Mouse (Mus musculus) midbrain, embryonic 13.5 days (tissue): ENCODE results near the gene Cmtm2b. TPM values are rescaled to one million over a fixed set of nuclear protein-coding genes. Genes with fewer than 3 reads are reported as not detected.
"Not testable (repeated sequence)": the region's sequence is repeated elsewhere in the genome, so short reads cannot be mapped to it uniquely, and the experiment has no call there.

ENCODE experiments used
- ATAC-seq: fragments of 200-750 bp; cut with Nextera tagmentation; 2 replicates; pipeline ENCODE4 v1.8.0; 2017; ENCODE audit warnings: mild to moderate bottlenecking, moderate TSS enrichment, moderate library complexity
- H3K27ac ChIP-seq: fragments of 300-500 bp; sonication (generic); 2 replicates; pipeline ENCODE4 v1.5.1; 2015; ENCODE audit warnings: inconsistent platforms, mild to moderate bottlenecking, moderate library complexity
- H3K27me3 ChIP-seq: fragments of 300-500 bp; sonication (generic); 2 replicates; pipeline ENCODE4 v1.6.1; 2015; ENCODE audit warnings: mild to moderate bottlenecking, inconsistent platforms
- H3K36me3 ChIP-seq: fragments of 300-500 bp; sonication (generic); 2 replicates; pipeline ENCODE4 v1.6.1; 2015; ENCODE audit warnings: mild to moderate bottlenecking, inconsistent platforms
- H3K4me1 ChIP-seq: fragments of 300-500 bp; sonication (generic); replicated peaks from 2 replicates; pipeline ENCODE4 v1.6.1; 2015; ENCODE audit warnings: inconsistent platforms
- H3K4me2 ChIP-seq: fragments of 300-500 bp; sonication (generic); replicated peaks from 2 replicates; pipeline ENCODE4 v1.6.1; 2015; ENCODE audit warnings: moderate library complexity, mild to moderate bottlenecking, inconsistent platforms
- H3K4me3 ChIP-seq: fragments of 300-500 bp; sonication (generic); replicated peaks from 2 replicates; pipeline ENCODE4 v1.5.1; 2015; ENCODE audit warnings: mild to moderate bottlenecking, inconsistent platforms
- H3K9ac ChIP-seq: fragments of 300-500 bp; sonication (generic); replicated peaks from 2 replicates; pipeline ENCODE4 v1.6.1; 2015; ENCODE audit warnings: mild to moderate bottlenecking, inconsistent platforms
- H3K9me3 ChIP-seq: fragments of 300-500 bp; sonication (generic); 2 replicates; pipeline ENCODE4 v1.6.1; 2016; ENCODE audit warnings: mild to moderate bottlenecking, inconsistent platforms
- WGBS: fragments of 180-500 bp; shearing (Covaris S2); methylation state at CpG from one replicate; pipeline ENCODE4 v1.1.7; 2015; 5-methylcytosine and 5-hydroxymethylcytosine counted together
- polyA plus RNA-seq: library from polyadenylated mRNA; unstranded; fragments of >200 nt; fragmentation: Nextera tagmentation; extraction: Ambion mirVana; gene quantifications from 2 replicates; pipeline ENCODE4 v1.2.1, GENCODE M21; 2015

Cmtm2b gene
- polyA plus RNA-seq = not detected in 2 replicates

GRCm38 (mm10) chr8:104321930-104322329 is at the start of gene Cmtm2b:
Gene Cmtm2b, plus strand, starts transcription at chr8:104322230.
- H3K4me1 ChIP-seq, H3K27ac ChIP-seq, ATAC-seq, H3K4me3 ChIP-seq, H3K9me3 ChIP-seq, H3K36me3 ChIP-seq, H3K4me2 ChIP-seq, H3K27me3 ChIP-seq, H3K9ac ChIP-seq: not testable (repeated sequence)
- WGBS = 95% methylated on average over 12 of the region's 12 CpGs

- H3K27me3 ChIP-seq, H3K27ac ChIP-seq, H3K9ac ChIP-seq, H3K4me3 ChIP-seq, H3K4me2 ChIP-seq, H3K4me1 ChIP-seq, H3K9me3 ChIP-seq, ATAC-seq, H3K36me3 ChIP-seq: not testable (repeated sequence)
- WGBS = 90% methylated on average over 12 of the region's 12 CpGs
These were observed 28.9 kb upstream of the Cmtm2b start, which contains the start of gene Cmtm2a for GRCm38 (mm10) chr8:104293081-104293480. Gene Cmtm2a, minus strand, starts transcription at chr8:104293181.

- H3K27ac ChIP-seq = no peak overlapping the region
- no peaks in the 10 kb centered on the region for H3K36me3 ChIP-seq
- H3K4me2 ChIP-seq = no peak overlapping the region
- H3K27me3 ChIP-seq = no peaks in the 10 kb centered on the region
- 83% methylated on average over 1 of the region's 1 CpGs for WGBS
- H3K9ac ChIP-seq = no peak overlapping the region
- H3K9me3 ChIP-seq = no peaks in the 10 kb centered on the region
- no peak for ATAC-seq
- no peak overlapping the region for H3K4me3 ChIP-seq
- H3K4me1 ChIP-seq = no peaks in the 10 kb centered on the region
These were observed 27.6 kb upstream of the Cmtm2b start for GRCm38 (mm10) chr8:104294396-104294795.

GRCm38 (mm10) chr8:104301577-104301976 is 20.5 kb upstream of the Cmtm2b start:
- H3K4me2 ChIP-seq, H3K4me3 ChIP-seq, H3K36me3 ChIP-seq, H3K27me3 ChIP-seq, H3K9ac ChIP-seq, H3K9me3 ChIP-seq: not testable (repeated sequence)
- peak; percentile 87 for ATAC-seq
- Histone ChIP-seq H3K27ac (peak overlapping the region; percentile 44; the same call in 1 of the 2 replicates), H3K4me1 (peaks cover 17% of the 10 kb centered on the region)
- 4% methylated on average over 3 of the region's 3 CpGs for WGBS

- peaks cover 17% of the 10 kb centered on the region for H3K4me1 ChIP-seq
- WGBS = 81% methylated on average over 4 of the region's 4 CpGs
- not testable (repeated sequence) for H3K27me3 ChIP-seq
These were observed 19.5 kb upstream of the Cmtm2b start for GRCm38 (mm10) chr8:104302536-104302935.

GRCm38 (mm10) chr8:104304962-104305361 is 17.1 kb upstream of the Cmtm2b start:
- no peak for ATAC-seq
- 90% methylated on average over 11 of the region's 11 CpGs for WGBS
- peaks cover 17% of the 10 kb centered on the region for H3K4me1 ChIP-seq

More at GRCm38 (mm10) chr8:104302536-104302935, 19.5 kb upstream of the Cmtm2b start:
- not testable (repeated sequence) for ATAC-seq, H3K36me3 ChIP-seq, H3K4me3 ChIP-seq, H3K27ac ChIP-seq, H3K9me3 ChIP-seq, H3K4me2 ChIP-seq, H3K9ac ChIP-seq

GRCm38 (mm10) chr8:104308341-104308740 is 13.7 kb upstream of the Cmtm2b start:
- not testable (repeated sequence) for H3K36me3 ChIP-seq, H3K9ac ChIP-seq, ATAC-seq, H3K27me3 ChIP-seq, H3K4me1 ChIP-seq, H3K27ac ChIP-seq, H3K4me3 ChIP-seq, H3K9me3 ChIP-seq, H3K4me2 ChIP-seq
- 66% methylated on average over 6 of the region's 6 CpGs for WGBS

More at GRCm38 (mm10) chr8:104304962-104305361, 17.1 kb upstream of the Cmtm2b start:
- Histone ChIP-seq H3K27me3 (no peaks in the 10 kb centered on the region), H3K36me3 (no peaks in the 10 kb centered on the region), H3K4me3 (no peak overlapping the region), H3K27ac (no peak overlapping the region), H3K9ac (no peak overlapping the region), H3K9me3 (no peaks in the 10 kb centered on the region; the same call in 1 of the 2 replicates), H3K4me2 (no peak overlapping the region)

GRCm38 (mm10) chr8:104309441-104310155 is 12.4 kb upstream of the Cmtm2b start, which contains the start of the genes Gm45711 and Cmtm1:
Gene Gm45711, minus strand, starts transcription at chr8:104310081.
Gene Cmtm1, minus strand, starts transcription at chr8:104310145.
- ATAC-seq, H3K9ac ChIP-seq, H3K27ac ChIP-seq, H3K4me3 ChIP-seq, H3K4me2 ChIP-seq, H3K27me3 ChIP-seq, H3K36me3 ChIP-seq, H3K4me1 ChIP-seq, H3K9me3 ChIP-seq: not testable (repeated sequence)
- WGBS = 86% methylated on average over 36 of the region's 36 CpGs

DNA sequence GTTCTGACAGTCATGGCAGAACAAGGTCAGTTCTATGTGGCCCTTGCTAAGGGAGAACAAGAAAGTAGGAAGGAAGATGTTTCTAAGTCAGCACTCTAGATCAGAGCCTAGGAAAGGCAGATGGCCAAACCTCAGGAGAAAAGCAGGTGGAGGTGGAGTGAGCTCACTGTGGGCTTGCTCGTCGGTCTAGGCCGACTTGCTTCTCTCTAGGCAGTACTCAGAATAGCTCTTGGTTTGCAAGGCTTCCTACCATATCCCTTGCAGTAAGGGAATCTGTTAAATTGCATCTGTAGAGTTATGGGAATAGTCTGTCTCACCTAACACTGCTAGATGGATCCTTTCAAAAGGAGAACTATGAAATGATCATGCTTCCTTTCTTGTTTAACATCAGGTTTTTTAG is 10.0 kb upstream of the Cmtm2b start:
- not testable (repeated sequence) for H3K27me3 ChIP-seq, H3K27ac ChIP-seq, H3K9ac ChIP-seq, H3K4me3 ChIP-seq, H3K4me1 ChIP-seq, H3K36me3 ChIP-seq, H3K9me3 ChIP-seq, ATAC-seq, H3K4me2 ChIP-seq
- WGBS = 83% methylated on average over 3 of the region's 3 CpGs

- no peak overlapping the region for H3K4me3 ChIP-seq
- no peak for ATAC-seq
- H3K9ac ChIP-seq = no peak overlapping the region
- 78% methylated on average over 4 of the region's 4 CpGs for WGBS
- H3K4me1 ChIP-seq = no peaks in the 10 kb centered on the region
- H3K9me3 ChIP-seq = no peaks in the 10 kb centered on the region; the same call in 1 of the 2 replicates
- no peak overlapping the region for H3K27ac ChIP-seq
- H3K27me3 ChIP-seq = no peaks in the 10 kb centered on the region
- no peak overlapping the region for H3K4me2 ChIP-seq
- H3K36me3 ChIP-seq = no peaks in the 10 kb centered on the region
These were observed 8.7 kb upstream of the Cmtm2b start for GRCm38 (mm10) chr8:104313311-104313710.

- H3K9me3 ChIP-seq, H3K27ac ChIP-seq, H3K4me1 ChIP-seq, H3K36me3 ChIP-seq, H3K27me3 ChIP-seq, ATAC-seq, H3K9ac ChIP-seq, H3K4me2 ChIP-seq, H3K4me3 ChIP-seq: not testable (repeated sequence)
- WGBS = 86% methylated on average over 11 of the region's 11 CpGs
These were observed 763 bp upstream of the Cmtm2b start, which contains the start of gene Gm11020 for GRCm38 (mm10) chr8:104321267-104321666. Gene Gm11020, plus strand, starts transcription at chr8:104321567.

- H3K9ac ChIP-seq = no peak overlapping the region
- H3K9me3 ChIP-seq = no peaks in the 10 kb centered on the region
- H3K36me3 ChIP-seq = no peaks in the 10 kb centered on the region
- H3K4me3 ChIP-seq = no peak overlapping the region
- no peak overlapping the region for H3K4me2 ChIP-seq
- no peaks in the 10 kb centered on the region for H3K27me3 ChIP-seq
- ATAC-seq = no peak
- 81% methylated on average over 5 of the region's 5 CpGs for WGBS
- no peaks in the 10 kb centered on the region for H3K4me1 ChIP-seq
- H3K27ac ChIP-seq = no peak overlapping the region
These were observed 10.9 kb downstream of the Cmtm2b start for GRCm38 (mm10) chr8:104332665-104333631.
